8 mouse cellular contexts compared by ENCODE assay signal in the genomic region with DNA sequence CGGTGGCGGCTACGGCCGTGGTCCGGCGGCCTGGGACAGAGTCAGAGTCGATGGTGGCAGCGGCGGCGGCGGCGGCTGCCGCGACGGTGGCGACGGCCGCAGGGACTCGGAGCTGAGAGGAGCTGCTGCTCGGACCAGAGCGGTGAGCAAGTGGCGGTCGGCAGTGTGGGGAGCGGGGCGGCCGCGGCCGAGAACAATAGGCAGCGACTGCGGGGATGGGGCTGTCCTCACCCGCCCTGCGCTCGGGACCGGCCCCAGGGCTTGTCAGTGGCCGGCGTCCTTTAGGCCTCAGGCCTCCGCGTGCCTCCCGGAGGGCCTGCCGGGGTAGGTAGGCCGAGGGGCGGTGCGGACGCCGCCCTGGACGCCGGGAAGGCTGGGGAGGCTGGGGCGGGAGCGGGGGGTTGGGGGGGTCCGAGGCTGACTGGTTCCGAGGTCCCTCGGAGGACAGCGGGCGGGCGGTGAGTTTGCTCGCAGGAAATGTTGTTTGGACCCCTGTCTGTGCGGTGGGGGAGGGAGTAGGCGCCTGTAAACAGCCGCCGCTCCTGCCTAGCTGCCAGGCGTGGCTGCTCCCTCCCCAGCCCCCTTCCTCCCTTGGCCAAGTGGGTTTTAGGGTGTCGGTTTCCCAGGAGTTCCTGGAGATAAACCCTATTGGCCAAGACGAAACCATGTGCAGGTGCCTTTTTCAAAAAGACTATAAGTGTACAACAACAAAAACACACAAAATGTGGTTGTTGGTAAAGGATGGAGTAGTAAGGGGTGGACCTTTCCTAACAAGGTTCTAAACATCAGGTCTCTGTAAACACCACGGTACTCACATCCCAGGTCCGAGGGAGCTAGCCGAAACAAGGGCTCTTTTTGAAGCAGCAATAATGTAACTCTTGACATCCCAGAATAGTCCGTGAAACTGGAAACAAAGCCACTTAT. TPM values are rescaled to one million over a fixed set of nuclear protein-coding genes. Genes with fewer than 3 reads are reported as not detected.
DNase-seq lines count a peak whose midpoint lies in the region; ATAC-seq lines count a peak whose summit lies in the region.

No protein-coding gene starts in this region.

- peak overlapping the region; percentile 46 for H3K4me2 ChIP-seq in hindbrain, embryonic 11.5 days (replicated peaks; ENCODE audit: low read depth, low read length)

- under 1% methylated on average over 56 of the region's 67 CpGs for WGBS in hindbrain, embryonic 11.5 days

- ATAC-seq in hindbrain, embryonic 11.5 days (ENCODE audit: low FRiP score), result peak; percentile 80
- peak; percentile 23 for ATAC-seq in megakaryocyte, adult 5-6 weeks (ENCODE audit: poor library complexity, severe bottlenecking)

- H3K4me3 ChIP-seq in hindbrain, embryonic 11.5 days (ENCODE audit: low read depth, low read length), result peak overlapping the region; percentile 94

- H3K9me3 ChIP-seq in hindbrain, embryonic 11.5 days (ENCODE audit: control insufficient read depth, low read length), result no peaks in the 10 kb centered on the region

- H3K9ac ChIP-seq in hindbrain, embryonic 11.5 days (ENCODE audit: low read depth, low read length), result peak overlapping the region; percentile 96

- H3K4me1 ChIP-seq in hindbrain, embryonic 11.5 days (replicated peaks; ENCODE audit: control insufficient read depth, insufficient read depth, low read length), result no peaks in the 10 kb centered on the region

- peak; percentile 75 for DNase-seq in R1 (ENCODE audit: low read depth, low spot score)
- DNase-seq in cerebellum, adult 8-10 months, result peak; percentile 45
- peak; percentile 33 to 37 for DNase-seq in frontal cortex, adult 2 months (ENCODE audit: extremely low spot score in 1 of 2, low spot score in 1 of 2)
- DNase-seq in hindbrain, embryonic 11.5 days (ENCODE audit: low spot score), result peak; percentile 61
- peak; percentile 46 to 54 for DNase-seq in layer of hippocampus, postnatal 36 days
- DNase-seq in right cerebral cortex, postnatal 14 days, result peak; percentile 50
- peak; percentile 34 for DNase-seq in yolk sac, embryonic 10.5 days (ENCODE audit: low spot score)

- H3K36me3 ChIP-seq in hindbrain, embryonic 11.5 days (ENCODE audit: control insufficient read depth, insufficient read depth, low read length), result no peaks in the 10 kb centered on the region

- H3K27ac ChIP-seq in hindbrain, embryonic 11.5 days (ENCODE audit: low read depth, low read length), result peak overlapping the region; percentile 88

- H3K27me3 ChIP-seq in hindbrain, embryonic 11.5 days (ENCODE audit: control insufficient read depth, insufficient read depth, low read length), result no peaks in the 10 kb centered on the region

RNA-seq across cellular contexts. Expression of a gene that starts 0.6 kb away (rescaled TPM):
- polyA plus RNA-seq in frontal cortex, adult 2 months (2012; rRNA removed), result 10.6 and 11.2 TPM in 2 replicates
- polyA plus RNA-seq in hindbrain, embryonic 11.5 days (2014; fragmentation: Nextera tagmentation; extraction: Ambion mirVana), result 9.1 and 15.4 TPM in 2 replicates
- 10 to 100 TPM; 43.1 to 44.9 TPM for total RNA-seq in layer of hippocampus, postnatal 36 days (2021)
- total RNA-seq in megakaryocyte, adult 5-6 weeks (2015), result 28.8 and 33.1 TPM in 2 replicates
- total RNA-seq in megakaryocyte, adult 5-6 weeks (2017), result 15.3 and 17.4 TPM in 2 replicates

Comparison
In these comparisons a context has a peak if more than half of its experiments do, and no peak if none do; other contexts are left out.
1. Peak in every context shown above with its lines: DNase-seq, ATAC-seq, H3K4me3 ChIP-seq and H3K27ac ChIP-seq.